Mouse (Mus musculus) hindbrain, embryonic 14.5 days (tissue): ENCODE measurements around the gene Elmod3. TPM values are rescaled to one million over a fixed set of nuclear protein-coding genes. Genes with fewer than 3 reads are reported as not detected.

Experiments
- ATAC-seq: fragments of 200-750 bp; cut with Nextera tagmentation; 2 replicates; pipeline ENCODE4 v1.8.0; 2017; ENCODE audit warnings: moderate number of reproducible peaks, mild to moderate bottlenecking, moderate TSS enrichment, moderate library complexity; ENCODE audit not compliant: low FRiP score
- DNase-seq: peaks from one replicate; pipeline ENCODE4 v3.0.0-alpha.2; 2015; ENCODE audit warnings: low spot score
- H3K27ac ChIP-seq: fragments of 300-500 bp; sonication (generic); 2 replicates; pipeline ENCODE4 v1.5.1; 2014; ENCODE audit warnings: mild to moderate bottlenecking, moderate library complexity
- H3K27me3 ChIP-seq: fragments of 300-500 bp; sonication (generic); 2 replicates; pipeline ENCODE4 v1.6.1; 2014; ENCODE audit warnings: mild to moderate bottlenecking, low read length, mixed read lengths; ENCODE audit not compliant: control insufficient read depth, insufficient read depth
- H3K36me3 ChIP-seq: fragments of 300-500 bp; sonication (generic); replicated peaks from 2 replicates; pipeline ENCODE4 v1.6.1; 2014; ENCODE audit not compliant: control insufficient read depth, insufficient read depth
- H3K4me1 ChIP-seq: fragments of 300-500 bp; sonication (generic); replicated peaks from 2 replicates; pipeline ENCODE4 v1.6.1; 2014; ENCODE audit warnings: antibody characterized with exemption, low read length, mixed read lengths; ENCODE audit not compliant: control insufficient read depth, insufficient read depth
- H3K4me2 ChIP-seq: fragments of 300-500 bp; sonication (generic); replicated peaks from 2 replicates; pipeline ENCODE4 v1.6.1; 2014; ENCODE audit warnings: mild to moderate bottlenecking, moderate library complexity
- H3K4me3 ChIP-seq: fragments of 300-500 bp; sonication (generic); replicated peaks from 2 replicates; pipeline ENCODE4 v1.5.1; 2014; ENCODE audit warnings: mild to moderate bottlenecking, low read length
- H3K9ac ChIP-seq: fragments of 300-500 bp; sonication (generic); 2 replicates; pipeline ENCODE4 v1.6.1; 2014
- H3K9me3 ChIP-seq: fragments of 300-500 bp; sonication (generic); 2 replicates; pipeline ENCODE4 v1.6.1; 2016; ENCODE audit warnings: low read length; ENCODE audit not compliant: control insufficient read depth
- WGBS: fragments of 180-500 bp; shearing (Covaris S2); extraction: QIAGEN DNeasy Blood & Tissue Kit; methylation state at CpG from one replicate; pipeline ENCODE4 v1.1.7; 2014; 5-methylcytosine and 5-hydroxymethylcytosine counted together
- polyA plus RNA-seq: library from polyadenylated mRNA; unstranded; fragments of >200 nt; fragmentation: Nextera tagmentation; extraction: Ambion mirVana; gene quantifications from 2 replicates; pipeline ENCODE4 v1.2.1, GENCODE M21; 2014

Elmod3 gene
- polyA plus RNA-seq, 1 experiment from 2014 or later = 16.8 TPM

DNA sequence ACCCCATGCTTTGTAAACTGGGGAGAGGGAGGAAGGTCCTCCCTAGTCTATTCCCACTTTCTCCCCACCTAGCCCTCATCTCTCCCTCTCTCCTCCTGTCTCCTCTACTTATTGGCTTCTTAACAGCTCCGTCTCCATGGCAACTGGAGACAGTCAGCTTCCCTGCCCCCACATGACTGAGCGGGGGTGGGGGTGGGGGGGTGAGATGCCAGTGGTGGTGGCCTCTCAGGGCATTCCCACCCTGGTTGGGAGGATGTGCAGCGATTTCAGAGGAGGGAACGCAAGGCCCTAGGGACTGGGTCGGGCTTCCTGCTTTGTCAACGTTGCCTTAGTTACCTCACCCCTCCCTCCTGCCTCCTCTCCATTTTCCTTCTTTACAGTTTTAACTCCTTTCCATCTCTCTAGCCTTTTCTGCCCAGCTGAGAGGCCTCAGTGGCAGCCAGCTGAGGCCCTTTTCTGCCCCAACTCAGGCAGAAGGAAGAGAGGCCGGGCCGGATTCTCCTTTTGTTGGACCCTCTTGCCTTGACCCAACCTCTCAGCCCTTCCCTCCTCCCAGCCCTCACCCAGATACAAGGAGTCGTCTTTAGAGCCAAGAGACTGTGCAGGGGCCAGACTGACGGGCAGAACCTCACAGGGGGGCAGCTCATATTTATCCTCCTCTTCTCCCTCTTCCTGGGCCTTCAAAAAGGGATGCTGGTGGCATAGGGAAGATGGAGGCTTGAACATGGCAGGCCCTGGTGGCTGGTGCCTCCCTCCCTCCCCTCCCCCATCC, 78.1 kb downstream of the Elmod3 start:
- ATAC-seq (peak; percentile 90), DNase-seq (peak; percentile 83)
- Histone ChIP-seq H3K27ac (peak overlapping the region; percentile 97), H3K4me1 (peaks cover 28% of the 10 kb centered on the region), H3K4me2 (peak overlapping the region; percentile 38), H3K27me3 (no peaks in the 10 kb centered on the region), H3K9ac (peak overlapping the region; percentile 18; the same call in 1 of the 2 replicates), H3K4me3 (no peak overlapping the region), H3K9me3 (no peaks in the 10 kb centered on the region), H3K36me3 (no peaks in the 10 kb centered on the region)
- 1% methylated on average over 10 of the region's 10 CpGs for WGBS

DNA sequence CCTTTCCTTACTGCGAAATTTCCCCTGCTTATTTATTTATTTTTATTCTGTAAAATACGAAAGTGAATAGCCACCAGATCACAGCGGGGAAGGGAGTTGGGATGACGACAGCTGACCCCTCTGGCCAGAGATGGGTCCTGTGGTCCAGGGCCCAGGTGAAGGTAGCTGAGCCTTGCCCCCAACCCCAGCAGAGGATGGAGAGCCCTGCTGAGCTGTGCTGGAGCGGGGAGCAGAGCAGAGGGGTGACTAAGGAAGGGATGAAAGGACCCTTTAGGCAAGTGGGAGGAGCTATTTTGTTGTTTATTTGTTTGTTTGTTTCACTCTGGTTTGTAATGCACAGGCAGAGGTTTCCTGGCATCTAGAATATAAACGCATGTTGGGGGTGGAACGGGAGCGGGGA, 78.9 kb downstream of the Elmod3 start:
- WGBS = 13% methylated on average over 8 of the region's 8 CpGs
- Histone ChIP-seq H3K27ac (peak overlapping the region; percentile 97), H3K4me2 (peak overlapping the region; percentile 38), H3K27me3 (no peaks in the 10 kb centered on the region), H3K4me3 (0 out of 2 replicates have a peak overlapping the region, but pooled peaks have one; percentile 4), H3K4me1 (peaks cover 28% of the 10 kb centered on the region), H3K9me3 (no peaks in the 10 kb centered on the region), H3K9ac (no peak overlapping the region; the same call in 1 of the 2 replicates), H3K36me3 (no peaks in the 10 kb centered on the region)
- no peak for DNase-seq
- ATAC-seq = 0 out of 2 replicates have a peak, but pooled peaks have one; percentile 16

DNA sequence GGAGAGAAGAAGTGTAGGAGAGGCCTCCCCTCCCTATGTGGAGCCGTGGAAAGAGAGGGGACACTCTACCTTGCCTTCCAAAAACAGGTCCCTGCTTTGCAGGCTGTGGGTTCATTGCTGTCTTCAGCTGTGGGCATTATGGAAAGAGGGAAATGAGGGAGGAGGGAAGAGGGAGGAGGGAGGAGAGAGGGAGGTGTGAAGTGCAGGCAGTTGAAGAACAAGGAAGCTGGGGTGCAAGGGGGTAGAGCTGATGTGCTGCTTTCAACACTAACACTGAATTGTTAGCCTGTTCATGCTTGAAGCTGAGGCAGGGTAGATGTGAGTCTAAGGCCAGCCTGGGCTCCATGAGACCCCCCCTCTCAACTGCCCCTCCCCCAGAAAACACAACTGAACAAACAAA, 79.4 kb downstream of the Elmod3 start:
- H3K36me3 ChIP-seq = no peaks in the 10 kb centered on the region
- H3K27me3 ChIP-seq = no peaks in the 10 kb centered on the region
- no peak overlapping the region for H3K4me3 ChIP-seq
- no peaks in the 10 kb centered on the region for H3K9me3 ChIP-seq
- ATAC-seq (no peak), DNase-seq (no peak)
- peak overlapping the region; percentile 38; the same call in 1 of the 2 replicates for H3K4me2 ChIP-seq
- peak overlapping the region; percentile 97 for H3K27ac ChIP-seq
- WGBS = 71% methylated on average over 1 of the region's 1 CpGs
- peaks cover 30% of the 10 kb centered on the region for H3K4me1 ChIP-seq
- no peak overlapping the region for H3K9ac ChIP-seq

Other genes starting within 250 kb of the Elmod3 start
- 24.5 and 26.8 TPM in 2 replicates for gene Tmem150a, start 243.0 kb downstream of the Elmod3 start, polyA plus RNA-seq
- 127 and 136 TPM in 2 replicates for gene Rnf181, start 231.5 kb downstream of the Elmod3 start, polyA plus RNA-seq
- gene Vamp5, start 217.9 kb downstream of the Elmod3 start, polyA plus RNA-seq = 21.8 and 23.6 TPM in 2 replicates
- gene Vamp8, start 207.7 kb downstream of the Elmod3 start, polyA plus RNA-seq = 21.9 and 28.8 TPM in 2 replicates
- gene Ggcx, start 184.1 kb downstream of the Elmod3 start, polyA plus RNA-seq = 7.4 and 10.9 TPM in 2 replicates
- gene Mat2a, start 158.9 kb downstream of the Elmod3 start, polyA plus RNA-seq = 336 and 338 TPM in 2 replicates
- gene Sh2d6, start 76.7 kb downstream of the Elmod3 start, polyA plus RNA-seq = 0.24 and 0.82 TPM in 2 replicates
- gene Capg, start 54.0 kb downstream of the Elmod3 start, polyA plus RNA-seq = 8.1 and 10.3 TPM in 2 replicates
- 6.2 and 6.6 TPM in 2 replicates for gene Retsat, start 62 bp upstream of the Elmod3 start, polyA plus RNA-seq
- 43.0 and 49.2 TPM in 2 replicates for gene Tgoln1, start 18.6 kb upstream of the Elmod3 start, polyA plus RNA-seq
- 7.2 and 7.3 TPM in 2 replicates for gene Tcf7l1, start 190.8 kb upstream of the Elmod3 start, polyA plus RNA-seq